Mouse (Mus musculus) urinary bladder, adult 18-20 months (tissue): ENCODE measurements at regions not wholly inside any gene's neighbourhood (a gene's known extent, or its start where the extent isn't known, plus 50 kb on each side); places are given as distances from the start of the nearest gene placed in this dataset.

ENCODE experiments used
- DNase-seq, 2 experiments: peaks; one replicate each; pipeline ENCODE4 v3.0.0; 2022; ENCODE audit warnings: low spot score in 2 of 2, mixed read lengths in 2 of 2

DNA sequence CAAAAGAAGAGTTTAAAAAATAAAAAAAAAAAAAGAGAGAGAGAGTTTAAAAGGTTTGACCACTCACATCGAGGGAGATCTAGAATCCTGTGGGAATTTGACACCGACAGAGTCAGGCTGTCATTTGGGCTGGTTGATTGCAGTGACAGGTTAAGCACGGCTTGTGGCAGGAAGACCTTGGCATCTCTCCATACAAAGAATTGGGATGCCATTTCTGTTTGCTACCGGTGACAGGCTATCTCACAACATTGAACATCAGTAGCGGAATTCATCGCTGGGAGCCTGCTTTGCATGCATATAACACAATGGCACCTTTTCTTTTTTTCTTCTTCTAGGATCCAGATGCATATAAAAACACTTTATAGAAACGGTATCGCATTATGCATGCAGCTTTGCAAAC is 53.7 kb upstream of the Gm26657 start:
- DNase-seq: no peak

DNA sequence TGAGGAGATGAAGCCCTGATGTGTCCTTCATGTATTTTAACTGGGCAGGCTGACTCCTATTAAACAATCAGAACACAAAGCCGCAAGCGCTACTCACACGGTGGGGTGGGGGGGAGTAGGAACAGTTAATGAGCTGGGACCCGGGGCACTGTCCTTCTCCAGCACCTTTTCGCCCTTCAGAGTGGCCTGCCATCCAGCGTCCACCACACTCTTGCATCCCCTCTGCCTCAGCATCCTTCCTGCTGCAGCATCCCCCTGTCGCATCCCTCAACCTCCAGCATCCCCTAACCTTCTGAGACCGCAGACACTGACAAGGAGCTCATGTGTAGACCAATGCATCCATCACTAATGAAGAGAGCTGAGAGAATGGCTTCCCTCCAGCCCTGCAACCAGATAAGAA is 54.2 kb upstream of the Gm26657 start:
- DNase-seq: no peak

- DNase-seq: peak; percentile 78 to 84
Measured at GRCm38 (mm10) chr4:56685123-56685522, 54.7 kb upstream of the Gm26657 start.

- DNase-seq: no peak
Measured at GRCm38 (mm10) chr4:56684031-56684430, 55.8 kb upstream of the Gm26657 start.

- DNase-seq: no peak
Measured at GRCm38 (mm10) chr4:56681121-56681520, 58.7 kb upstream of the Gm26657 start.

DNA sequence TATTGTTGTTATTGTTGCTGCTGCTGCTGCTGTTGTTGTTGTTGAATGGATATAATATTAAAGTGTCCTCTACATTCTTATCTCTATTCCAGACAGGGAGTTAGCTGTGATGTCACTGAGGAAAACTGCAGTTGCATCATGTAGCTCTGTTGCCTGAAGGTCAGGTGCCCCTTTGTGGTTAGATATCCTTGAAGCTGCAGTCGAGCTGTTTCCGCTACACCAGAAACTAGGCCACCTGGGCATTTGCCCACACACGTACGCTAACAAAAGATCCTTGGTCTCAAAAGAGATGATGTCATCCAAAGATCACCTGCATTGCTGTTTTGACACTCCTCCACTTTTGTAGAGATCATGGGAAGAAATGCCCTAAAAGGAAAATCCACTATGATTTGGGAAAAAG is 66.0 kb upstream of the Gm26657 start:
- no peak for DNase-seq

DNA sequence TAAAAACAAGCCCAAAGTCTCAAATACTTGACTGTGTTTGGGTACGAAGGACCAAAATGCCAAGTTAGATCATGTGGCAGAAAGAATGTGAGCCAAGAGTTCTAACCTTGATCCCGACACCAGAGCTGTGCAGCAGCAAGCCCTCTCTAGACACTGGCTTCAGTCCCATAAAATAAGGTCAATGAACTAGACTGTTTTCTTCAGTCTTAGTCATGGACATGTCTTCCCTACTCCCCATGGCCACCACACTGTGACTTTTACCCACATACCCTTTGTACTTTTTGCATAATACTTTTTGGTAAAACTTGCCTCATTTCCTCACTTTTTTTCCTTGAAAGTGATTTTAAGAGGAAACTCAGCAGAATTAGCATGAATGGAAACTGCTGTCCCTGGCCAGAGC is 74.9 kb upstream of the Gm26657 start:
- DNase-seq: no peak

DNA sequence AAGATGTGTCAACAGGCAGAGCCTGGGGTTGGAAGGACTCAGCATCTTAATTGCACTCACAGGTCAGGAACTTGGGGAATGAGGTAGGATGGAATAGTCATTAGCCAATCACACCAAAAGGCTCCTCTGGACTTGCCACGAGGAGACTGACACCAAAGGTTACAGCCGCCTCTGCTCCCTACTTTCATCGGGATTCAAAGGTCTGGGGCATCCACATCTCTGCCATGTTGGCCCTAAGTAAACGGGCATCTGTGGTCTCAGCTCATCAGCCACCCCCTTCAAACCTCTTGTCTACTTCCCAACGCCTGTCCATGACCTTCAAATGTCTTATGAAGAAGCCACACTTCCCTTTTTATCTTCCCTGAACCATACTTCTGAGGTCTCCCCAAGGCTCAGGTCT is 78.1 kb upstream of the Gm26657 start:
- DNase-seq: no peak

GRCm38 (mm10) chr4:56657046-56657445 is 82.8 kb upstream of the Gm26657 start:
- DNase-seq: no peak

DNA sequence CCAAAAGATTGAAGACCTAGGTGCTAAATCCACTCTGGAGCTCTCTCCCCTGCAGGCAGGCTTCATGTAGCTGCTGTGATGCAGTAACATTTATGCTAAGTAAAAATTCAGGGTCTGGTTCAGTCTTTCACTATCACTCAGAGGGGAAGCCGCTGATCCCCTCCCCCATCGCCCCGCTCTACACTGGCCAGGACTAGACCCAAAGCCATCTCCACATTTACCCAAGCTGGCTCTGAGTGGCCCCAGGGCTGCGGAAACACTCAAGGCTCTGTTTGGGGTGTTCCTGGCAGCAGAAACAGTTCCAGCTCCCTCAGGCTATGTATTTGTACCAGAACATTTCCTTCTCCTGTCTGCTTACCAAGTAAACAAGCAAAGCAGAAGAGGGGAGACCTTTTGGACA is 85.5 kb upstream of the Gm26657 start:
- no peak for DNase-seq

DNA sequence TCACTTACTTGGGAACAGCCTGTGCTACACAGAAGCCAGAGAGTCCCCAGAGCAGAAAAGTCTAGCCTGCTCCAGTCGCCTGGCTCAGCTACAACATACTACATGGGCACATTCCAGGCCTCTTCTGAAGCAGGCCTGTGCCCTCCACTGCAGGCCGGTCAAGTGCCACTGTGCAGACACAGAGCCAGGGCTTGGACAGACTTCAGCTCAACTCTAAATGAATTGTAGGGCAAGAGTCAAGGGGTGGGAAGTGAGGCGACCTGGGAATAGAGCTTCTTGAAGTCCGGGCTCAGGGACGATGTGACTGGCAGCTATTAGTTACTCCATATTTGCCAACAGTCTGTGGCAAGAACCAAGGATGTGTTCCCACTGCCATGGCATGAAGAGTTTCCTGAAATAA is 87.1 kb upstream of the Gm26657 start:
- DNase-seq: no peak

DNA sequence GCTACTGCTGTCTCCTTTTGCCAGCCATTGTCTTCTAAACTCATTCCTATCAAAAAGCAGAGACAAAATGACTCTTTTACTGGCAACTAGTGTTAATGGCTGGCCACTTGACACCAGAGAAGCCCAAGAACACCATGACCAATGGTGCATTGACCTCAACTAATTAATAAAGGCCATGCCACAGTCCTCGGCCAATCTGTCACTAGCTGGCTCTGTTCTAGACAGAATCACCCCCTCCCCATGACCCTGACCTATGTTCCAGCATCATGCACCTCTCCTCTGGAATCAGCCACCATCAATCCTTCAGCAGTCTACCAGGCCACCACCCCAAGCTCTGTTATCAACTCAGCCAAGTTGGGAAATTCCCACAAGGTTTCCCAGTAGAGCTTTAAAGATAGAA is 90.1 kb upstream of the Gm26657 start:
- no peak for DNase-seq

DNA sequence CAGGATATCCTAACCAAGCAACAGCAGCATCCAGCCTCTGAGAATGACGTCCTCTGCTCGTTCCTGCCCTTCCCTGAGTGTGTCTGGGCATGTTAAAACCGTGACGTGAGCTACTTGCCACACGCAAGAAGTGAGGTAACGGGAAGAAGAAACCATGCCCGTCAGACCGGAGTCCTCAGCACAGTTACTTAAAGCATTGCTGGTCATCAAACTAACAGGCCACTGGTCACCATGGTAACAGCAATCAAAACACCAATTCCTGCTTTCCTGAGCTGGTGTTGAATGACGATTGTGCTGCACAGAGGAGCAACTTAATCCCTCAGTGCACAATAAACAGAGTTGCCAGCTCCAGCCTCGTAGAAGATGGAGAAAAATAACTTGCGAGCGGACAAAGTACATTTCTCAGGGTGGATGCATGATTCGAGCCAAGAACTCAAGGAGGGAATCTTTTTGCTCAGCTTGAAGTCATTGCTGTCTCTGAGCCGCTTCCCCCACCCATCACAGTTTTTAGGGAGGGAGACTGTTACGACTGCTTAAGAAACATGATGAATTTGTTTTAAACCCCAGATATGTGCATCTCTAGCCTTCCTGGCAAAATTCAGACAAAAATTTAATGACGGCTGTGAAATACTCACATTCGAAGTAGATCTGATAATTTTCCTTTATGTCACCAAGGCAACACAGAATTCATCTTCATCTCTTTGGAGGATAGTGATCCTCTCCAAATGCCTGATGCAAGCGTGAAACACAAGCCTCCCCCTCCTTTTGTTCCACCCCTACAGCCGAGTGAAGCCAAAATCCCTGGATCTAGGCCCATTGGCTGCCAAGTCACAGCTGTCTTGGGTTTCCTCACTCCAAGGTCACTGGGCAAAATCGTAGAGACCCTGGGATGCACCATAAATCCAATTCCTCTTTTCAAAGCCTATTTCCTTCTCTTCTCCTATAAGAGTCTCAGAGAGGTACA is 95.6 kb upstream of the Gm26657 start:
- peak in 1 of 2 experiments; percentile 25 for DNase-seq

DNA sequence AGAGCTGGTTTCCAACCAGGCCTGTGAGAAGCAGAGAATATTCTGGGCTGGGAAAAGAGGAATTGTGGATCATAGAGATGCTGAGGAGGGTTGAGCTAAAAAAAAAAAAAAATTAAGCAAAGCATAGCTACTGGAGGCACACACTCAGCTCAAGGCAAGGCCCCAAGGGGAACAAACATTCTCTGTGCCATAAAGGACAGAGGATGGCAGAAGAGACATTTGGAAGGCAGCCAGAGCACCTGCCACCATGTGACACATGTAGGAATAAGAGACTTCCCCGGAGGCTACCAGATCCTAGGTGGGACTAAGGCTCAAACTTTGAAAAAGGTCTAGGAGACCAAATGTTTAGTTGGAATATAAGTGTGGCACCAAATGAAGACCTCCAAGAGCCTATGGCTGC is 96.4 kb upstream of the Gm26657 start:
- DNase-seq: no peak

GRCm38 (mm10) chr4:56639709-56640108 is 100.2 kb upstream of the Gm26657 start:
- DNase-seq: no peak

DNA sequence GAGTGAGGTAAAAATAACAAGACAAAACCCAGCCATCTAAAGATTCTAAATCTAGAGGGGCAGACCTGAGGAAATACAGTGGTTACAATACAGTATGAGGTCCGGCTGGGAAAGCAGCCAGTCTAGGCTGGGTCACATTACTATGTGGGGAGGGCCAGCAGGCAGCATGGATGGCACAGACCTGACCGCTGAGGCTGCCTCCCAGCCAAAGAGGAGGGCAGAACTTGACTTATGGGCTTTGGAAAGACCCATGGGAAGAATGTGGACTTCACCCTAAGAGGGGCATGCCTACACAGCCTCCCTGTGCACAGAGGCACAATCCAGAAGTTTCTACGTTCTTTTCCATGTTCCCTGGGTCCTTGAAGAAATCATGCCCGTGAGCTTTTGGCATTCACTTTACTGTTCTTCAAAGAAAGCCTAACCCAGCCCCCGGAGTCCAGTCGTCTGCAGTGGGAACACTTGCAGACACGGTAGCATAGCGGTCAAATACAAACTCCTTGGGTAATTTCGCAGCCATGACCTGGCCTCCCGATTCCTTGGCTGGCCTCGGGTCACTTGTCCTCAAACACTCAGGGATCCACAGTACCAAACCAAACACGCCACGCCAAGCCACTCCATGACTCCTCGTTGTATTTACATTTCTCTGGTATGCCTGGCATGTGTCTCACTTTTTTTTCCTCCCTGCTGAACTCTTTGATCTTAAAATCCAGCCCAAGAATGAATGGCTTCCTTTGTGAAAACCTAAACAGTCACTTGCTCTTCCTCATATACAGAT is 101.0 kb upstream of the Gm26657 start:
- DNase-seq: no peak

- no peak for DNase-seq
Measured at GRCm38 (mm10) chr4:56636265-56636664, 103.6 kb upstream of the Gm26657 start.

GRCm38 (mm10) chr4:56633528-56633927 is 106.3 kb upstream of the Gm26657 start:
- no peak for DNase-seq

- no peak for DNase-seq
Measured at GRCm38 (mm10) chr4:56630251-56630650, 109.6 kb upstream of the Gm26657 start.

- no peak for DNase-seq
Measured at GRCm38 (mm10) chr4:56627206-56627605, 112.7 kb upstream of the Gm26657 start.

DNA sequence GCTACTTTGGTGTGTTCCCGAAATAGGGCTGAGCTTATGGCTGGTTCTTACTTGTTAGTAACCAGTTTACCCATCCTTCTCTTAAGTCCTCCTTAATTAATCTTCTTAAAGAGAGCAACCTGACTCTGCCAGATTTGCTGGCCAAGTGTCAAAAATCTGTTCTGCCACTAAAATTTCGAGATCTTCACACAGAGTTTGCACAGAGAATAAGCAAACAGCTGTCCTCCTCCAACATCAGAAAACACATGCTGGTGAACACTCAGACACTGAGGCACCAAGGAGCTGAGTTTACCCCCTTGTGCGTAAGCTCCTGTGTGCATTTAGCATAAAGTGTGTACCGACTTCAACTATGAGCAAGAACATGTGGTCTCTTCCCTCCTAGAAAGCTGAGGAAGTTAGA is 118.1 kb upstream of the Gm26657 start:
- DNase-seq: no peak

DNA sequence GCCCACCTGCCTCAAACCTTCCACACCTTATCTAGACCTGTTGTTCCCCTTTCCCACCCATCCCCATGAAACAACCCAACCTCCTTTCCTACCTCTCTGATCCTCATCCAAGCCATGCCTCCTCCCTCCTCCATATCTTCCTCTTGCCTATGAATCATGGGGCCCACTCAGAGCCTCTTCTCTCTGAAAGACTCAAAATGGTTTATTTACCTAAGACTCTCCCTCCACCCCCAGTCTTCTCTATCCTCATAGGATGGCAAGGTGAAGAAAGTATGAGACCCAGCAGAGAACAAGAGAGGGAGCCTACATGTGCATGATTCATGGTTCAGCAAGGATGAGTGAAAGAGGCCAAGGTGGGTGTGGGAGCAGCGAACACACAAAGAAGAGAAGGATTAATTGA is 118.5 kb upstream of the Gm26657 start:
- no peak for DNase-seq

GRCm38 (mm10) chr4:56620628-56621027 is 119.2 kb upstream of the Gm26657 start:
- no peak for DNase-seq
